Mouse (Mus musculus): ENCODE data around the gene Wdr35. TPM values are rescaled to one million over a fixed set of nuclear protein-coding genes. Genes with fewer than 3 reads are reported as not detected.

Wdr35 gene
- total RNA-seq, 1 experiment from 2014 or later: 5.0 TPM

DNA sequence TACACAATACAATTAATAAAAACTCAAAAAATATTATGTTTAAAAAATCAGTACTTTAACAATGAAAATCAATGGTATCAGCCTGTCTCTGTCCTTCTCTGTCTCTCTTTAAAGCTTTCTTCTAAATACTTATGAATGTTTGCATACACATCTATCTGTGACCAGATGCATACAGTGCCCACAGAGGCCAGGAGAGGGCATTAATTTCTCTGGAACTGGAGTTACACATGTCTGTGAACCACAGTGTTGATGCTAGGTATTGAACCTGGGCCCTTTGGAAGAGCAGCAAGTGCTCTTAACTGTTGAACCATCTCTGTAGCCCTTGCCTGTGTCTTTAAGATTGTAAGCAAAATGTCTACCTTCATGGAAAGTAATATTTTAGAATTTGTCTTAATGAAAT is 59.4 kb downstream of the Wdr35 start:
- ATAC-seq (replicated peaks in 1 of 2; ENCODE audit: insufficient read depth in 1 of 2, low FRiP score in 2 of 2, low TSS enrichment in 1 of 2, low read depth in 1 of 2, poor library complexity in 2 of 2, severe bottlenecking in 2 of 2): no peak

- ATAC-seq (replicated peaks in 1 of 2; ENCODE audit: insufficient read depth in 1 of 2, low FRiP score in 2 of 2, low TSS enrichment in 1 of 2, low read depth in 1 of 2, poor library complexity in 2 of 2, severe bottlenecking in 2 of 2): no peak
These were observed 62.7 kb downstream of the Wdr35 start for GRCm38 (mm10) chr12:9036409-9036808.

DNA sequence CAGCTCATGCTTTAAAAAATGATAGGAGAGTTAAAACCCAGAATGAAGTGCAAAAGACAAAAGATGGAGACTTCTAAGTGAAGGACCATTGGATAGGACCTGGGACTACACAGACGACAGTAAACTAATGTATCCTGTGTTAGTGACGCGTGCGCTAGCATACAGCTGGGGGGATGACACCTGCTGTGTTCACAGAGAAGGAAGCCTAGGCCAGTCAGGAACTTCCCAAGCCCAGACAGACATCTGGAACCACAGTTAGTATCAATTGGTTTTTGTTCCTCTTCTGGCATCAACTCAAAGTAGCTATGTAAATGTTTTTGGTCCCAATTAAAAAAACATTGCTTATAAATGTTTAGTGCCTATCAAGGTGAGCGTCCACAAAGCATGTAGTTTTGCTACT is 66.5 kb downstream of the Wdr35 start:
- ATAC-seq (replicated peaks in 1 of 2; ENCODE audit: insufficient read depth in 1 of 2, low FRiP score in 2 of 2, low TSS enrichment in 1 of 2, low read depth in 1 of 2, poor library complexity in 2 of 2, severe bottlenecking in 2 of 2): no peak

DNA sequence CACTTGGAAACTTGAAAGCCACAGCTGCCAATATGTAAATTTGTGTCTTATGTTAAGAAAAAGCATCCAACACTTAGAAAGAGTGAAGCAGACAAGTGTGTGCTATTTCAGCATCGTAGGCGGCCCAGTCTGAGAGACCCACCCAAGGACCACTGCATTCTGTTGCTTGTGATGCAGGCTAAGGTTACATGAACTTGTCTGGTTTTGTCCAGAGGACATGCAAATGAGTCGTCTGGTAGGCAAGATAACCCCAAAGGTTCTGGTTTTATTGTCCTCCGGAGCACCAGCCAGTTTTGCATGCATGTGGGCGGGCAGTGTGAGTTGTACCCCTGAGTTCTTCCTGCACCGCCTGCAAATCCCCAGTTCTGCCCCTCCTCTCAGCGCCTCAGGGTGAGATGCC is 67.0 kb downstream of the Wdr35 start:
- no peak for ATAC-seq (replicated peaks in 1 of 2; ENCODE audit: insufficient read depth in 1 of 2, low FRiP score in 2 of 2, low TSS enrichment in 1 of 2, low read depth in 1 of 2, poor library complexity in 2 of 2, severe bottlenecking in 2 of 2)

DNA sequence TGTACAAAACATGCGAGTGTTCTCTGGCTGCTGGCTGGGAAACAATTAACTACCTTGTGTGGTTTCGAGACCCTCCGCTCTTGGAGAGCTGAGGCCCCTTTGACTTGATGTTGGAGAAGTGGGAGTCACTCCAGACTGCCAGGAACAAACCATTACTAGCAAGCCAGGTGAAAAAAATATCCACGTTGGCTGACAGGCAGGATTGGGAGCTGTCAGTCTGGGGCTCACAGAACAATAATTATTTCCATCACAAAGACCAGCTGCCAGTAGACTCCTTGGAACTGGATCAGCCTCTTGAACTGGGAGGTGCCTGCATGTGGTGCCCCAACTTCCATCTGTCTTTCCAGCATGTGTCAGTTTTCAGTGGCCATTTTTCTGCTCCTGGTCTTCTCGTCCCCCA is 68.6 kb downstream of the Wdr35 start:
- no peak for ATAC-seq (replicated peaks in 1 of 2; ENCODE audit: insufficient read depth in 1 of 2, low FRiP score in 2 of 2, low TSS enrichment in 1 of 2, low read depth in 1 of 2, poor library complexity in 2 of 2, severe bottlenecking in 2 of 2)

GRCm38 (mm10) chr12:9042759-9043158 is 69.1 kb downstream of the Wdr35 start:
- ATAC-seq (replicated peaks in 1 of 2; ENCODE audit: insufficient read depth in 1 of 2, low FRiP score in 2 of 2, low TSS enrichment in 1 of 2, low read depth in 1 of 2, poor library complexity in 2 of 2, severe bottlenecking in 2 of 2): no peak

DNA sequence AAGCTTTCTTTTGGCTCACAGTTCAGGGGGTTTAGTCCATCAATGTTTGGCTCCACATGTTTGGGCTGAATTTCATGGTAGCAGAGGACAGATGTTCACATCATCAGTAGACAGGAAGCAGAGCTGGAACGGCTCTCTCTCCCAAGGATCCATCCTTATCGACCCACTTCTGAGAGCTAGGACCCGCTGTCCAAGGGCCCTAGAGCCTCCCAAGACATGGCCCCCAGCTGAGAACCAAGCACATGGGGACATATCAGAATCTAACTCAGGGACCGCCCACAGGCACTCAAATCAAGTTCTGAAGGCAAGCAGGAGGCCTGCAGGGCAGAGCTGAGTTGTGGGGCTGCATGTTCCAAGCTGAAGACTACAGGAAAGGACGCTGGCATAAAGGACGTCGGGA is 71.0 kb downstream of the Wdr35 start:
- no peak for ATAC-seq (replicated peaks in 1 of 2; ENCODE audit: insufficient read depth in 1 of 2, low FRiP score in 2 of 2, low TSS enrichment in 1 of 2, low read depth in 1 of 2, poor library complexity in 2 of 2, severe bottlenecking in 2 of 2)

DNA sequence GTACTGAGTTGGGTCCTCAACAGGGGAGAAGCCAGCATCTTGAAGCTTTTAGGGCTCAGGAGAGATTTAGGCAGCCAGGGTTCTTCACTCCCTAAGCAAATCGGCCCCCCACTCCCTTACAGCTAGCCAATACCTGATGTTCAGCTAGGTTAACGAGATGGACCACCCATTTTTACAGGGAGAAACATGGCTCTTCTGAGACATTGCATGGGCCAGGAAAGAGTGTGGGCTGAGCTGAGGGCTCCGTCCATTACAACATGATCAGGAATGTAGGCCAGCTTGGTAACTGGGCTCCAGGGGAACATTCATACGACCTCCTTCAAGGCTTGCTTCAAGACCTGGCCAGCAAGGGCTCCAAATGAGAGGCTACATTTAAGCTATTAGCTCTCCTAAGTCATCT is 73.0 kb downstream of the Wdr35 start:
- ATAC-seq (replicated peaks in 1 of 2; ENCODE audit: insufficient read depth in 1 of 2, low FRiP score in 2 of 2, low TSS enrichment in 1 of 2, low read depth in 1 of 2, poor library complexity in 2 of 2, severe bottlenecking in 2 of 2): no peak

GRCm38 (mm10) chr12:9048090-9048489 is 74.4 kb downstream of the Wdr35 start:
- no peak for ATAC-seq (replicated peaks in 1 of 2; ENCODE audit: insufficient read depth in 1 of 2, low FRiP score in 2 of 2, low TSS enrichment in 1 of 2, low read depth in 1 of 2, poor library complexity in 2 of 2, severe bottlenecking in 2 of 2)

DNA sequence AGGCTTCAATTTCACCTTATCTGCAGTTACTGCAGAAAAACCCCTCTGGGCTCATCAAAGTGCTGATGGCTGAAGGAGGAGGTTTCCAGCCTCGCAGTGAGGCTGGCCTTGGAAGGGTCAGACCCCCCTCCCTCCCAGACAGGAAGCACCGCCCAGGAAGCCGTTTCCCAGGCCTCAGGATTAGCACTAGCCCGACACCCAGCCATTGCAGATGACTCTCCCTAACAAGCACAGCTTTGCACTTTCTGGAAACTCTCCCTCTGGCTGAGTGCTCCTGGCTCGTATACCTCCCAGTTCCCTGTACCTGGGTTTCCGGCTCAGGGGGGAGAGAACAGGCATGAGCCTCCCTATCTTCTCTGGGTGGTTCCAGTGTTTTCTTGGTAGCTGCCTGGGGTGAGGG is 77.1 kb downstream of the Wdr35 start:
- ATAC-seq (replicated peaks in 1 of 2; ENCODE audit: insufficient read depth in 1 of 2, low FRiP score in 2 of 2, low TSS enrichment in 1 of 2, low read depth in 1 of 2, poor library complexity in 2 of 2, severe bottlenecking in 2 of 2): no peak

- ATAC-seq (replicated peaks in 1 of 2; ENCODE audit: insufficient read depth in 1 of 2, low FRiP score in 2 of 2, low TSS enrichment in 1 of 2, low read depth in 1 of 2, poor library complexity in 2 of 2, severe bottlenecking in 2 of 2): peak; percentile 79 to 91
These were observed 78.6 kb downstream of the Wdr35 start for GRCm38 (mm10) chr12:9052075-9052829.

- no peak for ATAC-seq (replicated peaks in 1 of 2; ENCODE audit: insufficient read depth in 1 of 2, low FRiP score in 2 of 2, low TSS enrichment in 1 of 2, low read depth in 1 of 2, poor library complexity in 2 of 2, severe bottlenecking in 2 of 2)
These were observed 79.7 kb downstream of the Wdr35 start for GRCm38 (mm10) chr12:9053345-9053744.

GRCm38 (mm10) chr12:9054012-9054411 is 80.3 kb downstream of the Wdr35 start:
- ATAC-seq (replicated peaks in 1 of 2; ENCODE audit: insufficient read depth in 1 of 2, low FRiP score in 2 of 2, low TSS enrichment in 1 of 2, low read depth in 1 of 2, poor library complexity in 2 of 2, severe bottlenecking in 2 of 2): no peak

DNA sequence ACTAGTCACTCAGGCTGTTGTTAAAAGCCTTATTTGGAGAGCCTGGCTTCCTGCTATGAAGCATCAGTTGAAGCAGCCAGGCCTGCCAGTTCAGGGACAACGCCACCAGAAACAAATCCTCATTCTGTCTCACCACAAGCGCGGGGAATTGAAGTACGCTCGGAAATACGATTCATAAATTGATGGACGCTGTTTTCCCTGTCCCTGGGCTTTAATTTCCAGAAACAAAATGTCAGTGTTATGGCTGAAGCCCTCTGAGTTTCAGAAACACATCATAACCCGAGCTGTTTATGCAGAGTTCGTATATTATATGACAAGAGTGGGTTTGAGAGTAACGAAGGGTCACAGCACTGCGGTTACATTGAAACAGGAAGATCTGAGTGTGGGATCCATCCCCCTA is 81.6 kb downstream of the Wdr35 start:
- ATAC-seq (replicated peaks in 1 of 2; ENCODE audit: insufficient read depth in 1 of 2, low FRiP score in 2 of 2, low TSS enrichment in 1 of 2, low read depth in 1 of 2, poor library complexity in 2 of 2, severe bottlenecking in 2 of 2): no peak

DNA sequence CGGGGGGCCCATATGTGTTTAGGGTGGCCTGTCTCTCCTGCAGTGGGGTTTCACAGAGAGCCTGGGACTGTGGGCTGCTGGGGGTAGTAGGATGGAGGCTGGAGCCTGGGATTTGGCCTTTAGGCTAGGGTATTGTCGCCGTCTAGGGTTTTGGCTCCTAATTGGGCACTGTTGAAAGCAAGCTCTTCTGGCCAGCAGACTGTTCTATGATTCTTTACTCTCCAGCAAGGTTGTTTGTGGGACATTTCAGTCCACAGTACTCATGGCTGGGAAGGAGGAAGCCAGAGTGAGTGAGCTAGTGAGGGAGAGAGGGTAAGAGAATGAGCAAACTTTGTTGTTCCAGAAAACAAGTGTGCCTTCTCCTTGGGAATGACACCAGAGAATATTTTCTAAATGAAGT is 85.8 kb downstream of the Wdr35 start:
- no peak for ATAC-seq (replicated peaks in 1 of 2; ENCODE audit: insufficient read depth in 1 of 2, low FRiP score in 2 of 2, low TSS enrichment in 1 of 2, low read depth in 1 of 2, poor library complexity in 2 of 2, severe bottlenecking in 2 of 2)

- no peak for ATAC-seq (replicated peaks in 1 of 2; ENCODE audit: insufficient read depth in 1 of 2, low FRiP score in 2 of 2, low TSS enrichment in 1 of 2, low read depth in 1 of 2, poor library complexity in 2 of 2, severe bottlenecking in 2 of 2)
These were observed 86.3 kb downstream of the Wdr35 start for GRCm38 (mm10) chr12:9059965-9060364.

DNA sequence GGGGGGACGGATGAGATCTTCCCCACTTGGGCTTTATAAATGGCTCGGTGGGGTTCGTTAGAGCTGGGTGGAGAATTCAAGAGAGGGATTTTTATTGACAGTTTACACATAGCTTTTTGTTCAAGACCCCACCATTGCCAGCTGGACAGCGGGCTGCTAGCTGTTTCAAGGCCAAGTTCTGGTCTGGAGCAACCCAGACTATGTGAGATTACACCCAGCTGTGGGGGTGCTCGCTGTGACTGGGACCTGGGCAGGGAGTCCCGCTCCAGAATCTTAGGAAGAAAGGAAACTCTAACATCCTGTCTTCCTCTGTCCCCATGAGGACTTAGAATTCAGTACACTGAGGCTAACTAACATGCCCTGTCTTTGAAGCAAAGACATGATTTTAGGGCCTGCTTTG is 89.9 kb downstream of the Wdr35 start:
- no peak for ATAC-seq (replicated peaks in 1 of 2; ENCODE audit: insufficient read depth in 1 of 2, low FRiP score in 2 of 2, low TSS enrichment in 1 of 2, low read depth in 1 of 2, poor library complexity in 2 of 2, severe bottlenecking in 2 of 2)

GRCm38 (mm10) chr12:9071058-9071457 is 97.4 kb downstream of the Wdr35 start:
- no peak for ATAC-seq (replicated peaks in 1 of 2; ENCODE audit: insufficient read depth in 1 of 2, low FRiP score in 2 of 2, low TSS enrichment in 1 of 2, low read depth in 1 of 2, poor library complexity in 2 of 2, severe bottlenecking in 2 of 2)

GRCm38 (mm10) chr12:9071493-9071892 is 97.8 kb downstream of the Wdr35 start:
- no peak for ATAC-seq (replicated peaks in 1 of 2; ENCODE audit: insufficient read depth in 1 of 2, low FRiP score in 2 of 2, low TSS enrichment in 1 of 2, low read depth in 1 of 2, poor library complexity in 2 of 2, severe bottlenecking in 2 of 2)

Data from hematopoietic stem cell, adult 5-6 weeks (primary cell).